Mouse (Mus musculus): Measurements from ENCODE around the gene Inhbc.

DNA sequence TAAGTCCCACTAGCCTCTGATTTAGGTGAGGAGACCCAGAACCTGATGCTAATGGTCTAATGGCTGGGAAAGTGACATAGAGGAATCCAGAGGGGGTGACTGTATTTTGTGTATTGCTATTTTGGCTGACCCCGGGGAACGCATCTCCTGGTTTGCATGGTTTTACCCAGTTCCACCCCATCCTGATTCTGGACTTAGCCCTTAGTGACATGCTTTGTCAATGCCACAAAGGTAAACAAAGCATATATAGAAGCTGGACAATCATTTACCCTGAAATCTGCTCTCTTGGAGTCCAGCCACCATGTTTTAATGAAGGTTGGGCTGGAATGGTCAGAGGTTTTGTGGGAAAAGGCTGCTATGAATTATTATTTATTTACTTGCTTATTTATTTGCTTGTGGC is 2.0 kb downstream of the Inhbc start:
- TF ChIP-seq CTCF (IDR thresholded peaks at IDR 0.05), result no peak
- TF ChIP-seq POLR2A (IDR thresholded peaks at IDR 0.05; ENCODE audit: insufficient read depth, low read depth, low read length), result no peak
